Mouse (Mus musculus) CD4-positive naive resting alpha-beta T cell, adult 57 days (primary cell): ENCODE measurements around the gene Pogk. TPM values are rescaled to one million over a fixed set of nuclear protein-coding genes. Genes with fewer than 3 reads are reported as not detected.

Source experiments
- total RNA-seq: library from RNA; stranded (reverse); gene quantifications from one replicate; pipeline ENCODE4 v1.2.4, GENCODE M21; 2023

The Pogk gene
- 13.5 TPM for total RNA-seq

DNA sequence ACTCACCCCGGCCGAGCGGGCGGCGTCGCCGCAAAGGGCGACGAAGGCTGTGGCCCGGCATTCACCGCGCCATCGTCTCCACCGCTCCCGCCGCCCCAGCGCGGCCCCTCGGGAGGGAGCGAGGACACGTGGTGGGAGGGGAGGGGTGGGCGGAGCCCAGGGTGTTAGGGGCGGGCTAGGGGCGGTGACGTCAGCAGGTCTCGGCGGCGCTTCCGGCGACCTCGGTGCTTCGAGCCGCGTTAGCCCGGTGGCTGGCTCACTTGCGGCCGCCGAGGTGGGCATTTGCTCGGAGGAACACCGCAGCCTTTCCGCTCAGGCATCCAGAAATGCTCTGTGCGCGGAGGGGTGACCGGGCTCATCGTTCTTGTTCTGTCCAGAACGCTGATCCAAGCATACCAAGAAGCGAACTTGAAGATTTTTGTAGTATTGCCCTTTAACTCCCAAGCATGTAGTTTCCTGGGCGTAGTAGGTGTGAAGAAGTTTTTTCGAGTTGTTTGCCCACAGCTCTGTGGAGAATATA, at the start of gene Pogk:
Gene Pogk (minus strand): TSS at position 163 of the 520 bp plus-strand sequence.

DNA sequence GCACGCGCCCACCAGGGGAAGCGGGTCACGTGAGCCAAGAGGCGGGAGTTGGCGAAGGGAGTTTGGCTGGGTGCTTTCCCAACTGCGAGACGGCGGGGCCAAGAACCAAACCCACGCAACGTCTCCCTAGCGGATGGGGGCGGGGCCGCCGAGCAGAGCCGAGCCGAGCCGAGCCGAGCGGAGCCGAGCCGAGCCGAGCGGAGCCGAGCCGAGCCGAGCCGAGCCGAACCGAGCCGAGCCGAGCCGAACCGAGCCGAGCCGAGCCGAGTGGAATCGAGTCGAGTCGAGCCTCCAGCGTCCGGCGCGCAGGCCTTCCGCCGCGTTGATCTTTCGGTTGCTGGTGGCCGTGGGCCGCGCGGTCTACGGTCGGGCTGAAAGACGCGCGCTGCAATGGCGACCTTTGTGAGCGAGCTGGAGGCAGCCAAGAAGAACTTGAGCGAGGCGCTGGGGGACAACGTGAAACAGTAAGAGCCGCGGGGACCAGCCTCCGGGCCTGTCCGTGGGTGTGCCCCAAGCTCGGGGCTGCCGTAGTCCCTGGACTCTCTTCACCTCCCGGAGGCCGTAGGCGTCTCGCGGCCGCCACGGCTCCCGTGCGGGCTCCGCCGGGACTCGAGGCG, 30.5 kb downstream of the Pogk start, which contains the start of gene Tada1:
Gene Tada1 (plus strand): TSS at position 85 of the 617 bp plus-strand sequence.

Other genes with a start within 250 kb of the Pogk start
- not detected for gene Mael, start 171.1 kb downstream of the Pogk start, total RNA-seq
- gene Ildr2, start 155.7 kb downstream of the Pogk start, total RNA-seq = 1.0 TPM
- gene Tada1, start 30.8 kb downstream of the Pogk start, total RNA-seq = 28.6 TPM
- gene Gm4846, start 87.7 kb upstream of the Pogk start, total RNA-seq = not detected
- not detected for gene Gm4847, start 237.8 kb upstream of the Pogk start, total RNA-seq